Comparison of ENCODE assay signal across 34 mouse cellular contexts in genomic region chr8:105704955-105705354, GRCm38 (mm10). TPM values are rescaled to one million over a fixed set of nuclear protein-coding genes. Genes with fewer than 3 reads are reported as not detected.
A peak's percentile ranks its signal among the peaks of the same experiment; 100 is the strongest.
DNase-seq lines count a peak whose midpoint lies in the region; ATAC-seq and TF ChIP-seq lines count a peak whose summit lies in the region.
"Had no signal": no experiment of that assay in that cellular context is flagged by ENCODE, and none has a peak within 500 bp of the region (broad histone marks: within the 10 kb centered on the region; RNA-seq: fewer than 3 reads in every experiment).

No protein-coding gene starts in this region.

- peaks cover 15% of the 10 kb centered on the region; the same call in 1 of the 2 replicates for H3K36me3 ChIP-seq in midbrain, postnatal 0 days (ENCODE audit: insufficient read depth, low read length)
- H3K36me3 ChIP-seq in midbrain, embryonic 13.5 days = peaks cover 21% of the 10 kb centered on the region
- H3K36me3 ChIP-seq: midbrain, embryonic 15.5 days had no signal

- no peak overlapping the region for H3K27ac ChIP-seq in midbrain, postnatal 0 days (ENCODE audit: low read depth, low read length)
- H3K27ac ChIP-seq in midbrain, embryonic 13.5 days = no peak overlapping the region
- H3K27ac ChIP-seq: embryonic facial prominence, embryonic 12.5 days; forebrain, embryonic 15.5 days; heart, adult 2 months; heart, embryonic 13.5 days; hindbrain, embryonic 14.5 days; layer of hippocampus, adult 2 months; left cerebral cortex, adult 2 months; liver, embryonic 12.5 days; midbrain, embryonic 15.5 days had no signal

- DNase-seq in midbrain, postnatal 0 days (ENCODE audit: low spot score) = peak; percentile 27
- peak; percentile 91 for DNase-seq in cerebellum, adult 11-12 months
- peak; percentile 92 for DNase-seq in cerebellum, adult 9-11 months
- DNase-seq in gastrocnemius, postnatal 10 days = no peak
- no peak for DNase-seq in thymus, postnatal 4 days
- DNase-seq: adrenal gland, postnatal 25 days; gastrocnemius, postnatal 36 days; heart, adult 2 months; heart, postnatal 10 days; kidney, postnatal 14 days; liver, postnatal 0 days; lung, postnatal 36 days had no signal

- TF ChIP-seq CTCF in midbrain, postnatal 0 days (IDR thresholded peaks at IDR 0.05) = no peak

- H3K9me3 ChIP-seq in midbrain, postnatal 0 days (ENCODE audit: low read length) = no peaks in the 10 kb centered on the region
- H3K9me3 ChIP-seq in midbrain, embryonic 13.5 days = no peaks in the 10 kb centered on the region
- H3K9me3 ChIP-seq: embryonic facial prominence, embryonic 12.5 days; forebrain, embryonic 15.5 days; heart, embryonic 13.5 days; liver, embryonic 12.5 days; midbrain, embryonic 15.5 days had no signal

- H3K4me3 ChIP-seq in midbrain, postnatal 0 days (ENCODE audit: low read depth, low read length) = no peak overlapping the region
- no peak overlapping the region for H3K4me3 ChIP-seq in midbrain, embryonic 13.5 days (replicated peaks)
- H3K4me3 ChIP-seq: embryonic facial prominence, embryonic 12.5 days; forebrain, embryonic 15.5 days; heart, adult 2 months; heart, embryonic 13.5 days; layer of hippocampus, adult 2 months; left cerebral cortex, adult 2 months; liver, embryonic 12.5 days; midbrain, embryonic 15.5 days had no signal

- no peaks in the 10 kb centered on the region for H3K27me3 ChIP-seq in midbrain, postnatal 0 days (ENCODE audit: insufficient read depth, low read length)
- H3K27me3 ChIP-seq in midbrain, embryonic 13.5 days = no peaks in the 10 kb centered on the region
- H3K27me3 ChIP-seq: embryonic facial prominence, embryonic 12.5 days; forebrain, embryonic 15.5 days; heart, embryonic 13.5 days; liver, embryonic 12.5 days; midbrain, embryonic 15.5 days had no signal

- no peak overlapping the region for H3K4me2 ChIP-seq in midbrain, postnatal 0 days (ENCODE audit: low read depth, low read length, poor library complexity, severe bottlenecking)
- H3K4me2 ChIP-seq in midbrain, embryonic 13.5 days (replicated peaks) = no peak overlapping the region
- H3K4me2 ChIP-seq: embryonic facial prominence, embryonic 12.5 days; forebrain, embryonic 15.5 days; heart, embryonic 13.5 days; hindbrain, embryonic 14.5 days; liver, embryonic 12.5 days; midbrain, embryonic 15.5 days had no signal

- WGBS in midbrain, postnatal 0 days = 93% methylated on average over 6 of the region's 6 CpGs
- WGBS in midbrain, embryonic 13.5 days = 93% methylated on average over 6 of the region's 6 CpGs

- H3K9ac ChIP-seq in midbrain, postnatal 0 days (replicated peaks; ENCODE audit: low read length, poor library complexity, severe bottlenecking) = no peak overlapping the region
- no peak overlapping the region for H3K9ac ChIP-seq in midbrain, embryonic 13.5 days (replicated peaks)
- H3K9ac ChIP-seq: embryonic facial prominence, embryonic 12.5 days; forebrain, embryonic 15.5 days; heart, embryonic 13.5 days; hindbrain, embryonic 14.5 days; liver, embryonic 12.5 days; liver, postnatal 0 days; midbrain, embryonic 15.5 days had no signal

- H3K4me1 ChIP-seq in midbrain, postnatal 0 days (ENCODE audit: insufficient read depth, low read length) = peaks cover 11% of the 10 kb centered on the region
- H3K4me1 ChIP-seq in midbrain, embryonic 13.5 days (replicated peaks) = peaks cover 39% of the 10 kb centered on the region

- no peak for ATAC-seq in midbrain, postnatal 0 days (ENCODE audit: low FRiP score)
- ATAC-seq in midbrain, embryonic 13.5 days = no peak
- ATAC-seq in megakaryocyte, adult 5-6 weeks (ENCODE audit: poor library complexity, severe bottlenecking) = no peak
- ATAC-seq: CD4-positive, CD25-positive, alpha-beta regulatory T cell, adult 4 months; forebrain, embryonic 15.5 days; intestine, postnatal 0 days; liver, embryonic 12.5 days; liver, postnatal 0 days; midbrain, embryonic 15.5 days had no signal

RNA-seq across cellular contexts. Expression of gene 4933405L10Rik, which starts 2.5 kb away (rescaled TPM):
- total RNA-seq in midbrain, postnatal 0 days (2014; rRNA removed) = not detected in 2 replicates
- 0.44 and 0.50 TPM in 2 replicates for polyA plus RNA-seq in midbrain, postnatal 0 days (2015; fragmentation: Nextera tagmentation; extraction: Ambion mirVana)
- 0.13 and 0.31 TPM in 2 replicates for polyA plus RNA-seq in midbrain, embryonic 13.5 days (2015; fragmentation: Nextera tagmentation; extraction: Ambion mirVana)
- total RNA-seq in megakaryocyte, adult 5-6 weeks (2015) = not detected in 2 replicates
- not detected in 2 replicates for total RNA-seq in megakaryocyte, adult 5-6 weeks (2017)
- not detected for total RNA-seq in gastrocnemius, postnatal 10 days (2021)
- total RNA-seq: adrenal gland, adult 18-20 months; adrenal gland, postnatal 25 days; gastrocnemius, adult 18-20 months; gastrocnemius, postnatal 36 days; heart, adult 2 months; heart, postnatal 10 days; layer of hippocampus, postnatal 14 days; left cerebral cortex, postnatal 36 days; megakaryocyte-erythroid progenitor cell, adult 5-6 weeks; neutrophil, adult 5-6 weeks had no signal
- polyA plus RNA-seq: brain, embryonic 14.5 days; CD4-positive, CD25-positive, alpha-beta regulatory T cell, adult 4 months; heart, adult 2 months; heart, embryonic 13.5 days; intestine, postnatal 0 days; kidney, embryonic 14.5 days; liver, postnatal 0 days; neural tube, embryonic 11.5 days; urinary bladder, adult 2 months had no signal

RNA-seq across cellular contexts. Expression of gene Enkd1, which starts 3.1 kb away (rescaled TPM):
- total RNA-seq in midbrain, postnatal 0 days (2014; rRNA removed) = 9.8 and 11.2 TPM in 2 replicates
- polyA plus RNA-seq in midbrain, postnatal 0 days (2015; fragmentation: Nextera tagmentation; extraction: Ambion mirVana) = 15.4 and 15.6 TPM in 2 replicates
- 14.4 and 15.9 TPM in 2 replicates for polyA plus RNA-seq in midbrain, embryonic 13.5 days (2015; fragmentation: Nextera tagmentation; extraction: Ambion mirVana)
- 5.9 and 7.5 TPM in 2 replicates for total RNA-seq in megakaryocyte, adult 5-6 weeks (2015)
- 5.3 and 5.6 TPM in 2 replicates for total RNA-seq in megakaryocyte, adult 5-6 weeks (2017)
- total RNA-seq in gastrocnemius, postnatal 10 days (2021) = 1 to 10 TPM; 2.0 to 3.7 TPM

RNA-seq across cellular contexts. Expression of gene Pard6a, which starts 4.0 kb away (rescaled TPM):
- total RNA-seq in midbrain, postnatal 0 days (2014; rRNA removed) = 99.3 and 110 TPM in 2 replicates
- polyA plus RNA-seq in midbrain, postnatal 0 days (2015; fragmentation: Nextera tagmentation; extraction: Ambion mirVana) = 71.4 and 73.4 TPM in 2 replicates
- polyA plus RNA-seq in midbrain, embryonic 13.5 days (2015; fragmentation: Nextera tagmentation; extraction: Ambion mirVana) = 42.5 and 43.6 TPM in 2 replicates
- total RNA-seq in megakaryocyte, adult 5-6 weeks (2015) = 6.6 and 7.7 TPM in 2 replicates
- total RNA-seq in megakaryocyte, adult 5-6 weeks (2017) = 9.1 and 22.2 TPM in 2 replicates
- 1 to 10 TPM; 6.0 to 7.8 TPM for total RNA-seq in gastrocnemius, postnatal 10 days (2021)

RNA-seq across cellular contexts. Expression of gene Acd, which starts 4.1 kb away (rescaled TPM):
- 20.6 and 32.0 TPM in 2 replicates for total RNA-seq in midbrain, postnatal 0 days (2014; rRNA removed)
- polyA plus RNA-seq in midbrain, postnatal 0 days (2015; fragmentation: Nextera tagmentation; extraction: Ambion mirVana) = 84.7 and 93.0 TPM in 2 replicates
- 94.7 and 101 TPM in 2 replicates for polyA plus RNA-seq in midbrain, embryonic 13.5 days (2015; fragmentation: Nextera tagmentation; extraction: Ambion mirVana)
- total RNA-seq in megakaryocyte, adult 5-6 weeks (2015) = 20.4 and 28.0 TPM in 2 replicates
- 10.6 and 12.3 TPM in 2 replicates for total RNA-seq in megakaryocyte, adult 5-6 weeks (2017)
- total RNA-seq in gastrocnemius, postnatal 10 days (2021) = 10 to 100 TPM; 12.9 to 15.2 TPM

RNA-seq across cellular contexts. Expression of gene Carmil2, which starts 18.9 kb away (rescaled TPM):
- total RNA-seq in midbrain, postnatal 0 days (2014; rRNA removed) = 5.4 and 5.6 TPM in 2 replicates
- 35.1 and 36.0 TPM in 2 replicates for polyA plus RNA-seq in midbrain, postnatal 0 days (2015; fragmentation: Nextera tagmentation; extraction: Ambion mirVana)
- 11.0 and 12.5 TPM in 2 replicates for polyA plus RNA-seq in midbrain, embryonic 13.5 days (2015; fragmentation: Nextera tagmentation; extraction: Ambion mirVana)
- 0.67 and 1.6 TPM in 2 replicates for total RNA-seq in megakaryocyte, adult 5-6 weeks (2015)
- total RNA-seq in megakaryocyte, adult 5-6 weeks (2017) = 0.70 and 1.3 TPM in 2 replicates
- under 1 TPM; 0.28 to 0.38 TPM for total RNA-seq in gastrocnemius, postnatal 10 days (2021)

Comparison
In these comparisons a context has a peak if more than half of its experiments do, and no peak if none do; other contexts are left out.
1. DNase-seq: peak in midbrain, postnatal 0 days (single experiment), cerebellum, adult 11-12 months (single experiment) and cerebellum, adult 9-11 months (single experiment); none in gastrocnemius, postnatal 10 days (single experiment) and thymus, postnatal 4 days (single experiment).